Mouse (Mus musculus) B cell, adult 2 months (primary cell): Measurements from ENCODE around the gene Csf3.
"Not testable (repeated sequence)": the region's sequence is repeated elsewhere in the genome, so short reads cannot be mapped to it uniquely, and the experiment has no call there.

Source experiments
- DNase-seq, 2 experiments: peaks; one replicate each; pipeline ENCODE4 v3.0.0; 2022

Csf3 gene

GRCm38 (mm10) chr11:98697225-98697624 lies 3.8 kb upstream of the Csf3 start:
- no peak for DNase-seq

- DNase-seq = no peak
Measured at GRCm38 (mm10) chr11:98698849-98699640, 2.0 kb upstream of the Csf3 start.

- DNase-seq = peak; percentile 88 to 90
Measured at GRCm38 (mm10) chr11:98699911-98700310, 1.2 kb upstream of the Csf3 start.

- DNase-seq = no peak
Measured at GRCm38 (mm10) chr11:98702323-98702722, 1.3 kb downstream of the Csf3 start.

- no peak for DNase-seq
Measured at GRCm38 (mm10) chr11:98705021-98705420, 4.0 kb downstream of the Csf3 start.

- no peak for DNase-seq
Measured at GRCm38 (mm10) chr11:98707401-98708281, 6.6 kb downstream of the Csf3 start.

- DNase-seq = no peak
Measured at GRCm38 (mm10) chr11:98708282-98708956, 7.4 kb downstream of the Csf3 start.

- DNase-seq = no peak
Measured at GRCm38 (mm10) chr11:98709001-98709741, 8.1 kb downstream of the Csf3 start.

- peak; percentile 77 to 80 for DNase-seq
Measured at GRCm38 (mm10) chr11:98710416-98711045, 9.5 kb downstream of the Csf3 start.

- no peak for DNase-seq
Measured at GRCm38 (mm10) chr11:98711046-98711434, 10.0 kb downstream of the Csf3 start.

GRCm38 (mm10) chr11:98712009-98712408 lies 10.9 kb downstream of the Csf3 start:
- not testable (repeated sequence) for DNase-seq

- DNase-seq = no peak
Measured at GRCm38 (mm10) chr11:98713703-98714102, 12.6 kb downstream of the Csf3 start.

GRCm38 (mm10) chr11:98715946-98716345 lies 14.9 kb downstream of the Csf3 start:
- DNase-seq = no peak

- peak; percentile 71 to 76 for DNase-seq
Measured at GRCm38 (mm10) chr11:98717904-98718303, 16.8 kb downstream of the Csf3 start.

GRCm38 (mm10) chr11:98720756-98721155 lies 19.7 kb downstream of the Csf3 start:
- DNase-seq = no peak

- no peak for DNase-seq
Measured at GRCm38 (mm10) chr11:98721458-98722226, 20.6 kb downstream of the Csf3 start.

GRCm38 (mm10) chr11:98723098-98723497 lies 22.0 kb downstream of the Csf3 start:
- DNase-seq = no peak

- DNase-seq = no peak
Measured at GRCm38 (mm10) chr11:98725926-98726506, 25.0 kb downstream of the Csf3 start.

- DNase-seq = peak; percentile 80 to 83
Measured at GRCm38 (mm10) chr11:98729119-98729588, 28.1 kb downstream of the Csf3 start, which contains the start of gene Med24. Med24 (minus strand) TSS chr11:98729435.

- DNase-seq = no peak
Measured at GRCm38 (mm10) chr11:98730727-98731126, 29.7 kb downstream of the Csf3 start.

- no peak for DNase-seq
Measured at GRCm38 (mm10) chr11:98731134-98731533, 30.1 kb downstream of the Csf3 start.
